Mouse (Mus musculus): Measurements from ENCODE around the gene 4930568D16Rik.

4930568D16Rik gene

DNA sequence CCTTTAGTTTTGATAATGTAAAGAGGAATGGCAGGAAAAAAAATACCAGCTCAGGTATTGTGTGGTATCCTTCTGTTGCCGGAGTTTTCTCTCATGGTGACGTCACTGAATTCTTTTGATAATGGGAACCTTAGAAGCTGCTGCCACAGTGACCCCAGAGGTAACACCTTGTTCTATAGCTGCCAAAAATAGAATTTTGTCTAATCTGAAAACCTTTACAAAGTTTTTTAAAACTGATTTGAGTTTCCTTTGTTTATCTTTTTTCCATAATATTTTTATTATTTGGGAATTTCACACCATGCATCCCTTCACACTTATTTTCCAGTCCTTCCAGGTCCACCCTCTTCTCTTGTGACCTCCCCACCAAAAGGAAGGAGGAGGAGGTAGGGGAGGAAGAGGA, at the start of gene 4930568D16Rik:
TSS of gene 4930568D16Rik (minus strand) at position 101 of the 400 bp plus-strand sequence.
- no peak for DNase-seq (ENCODE audit: low spot score)

DNA sequence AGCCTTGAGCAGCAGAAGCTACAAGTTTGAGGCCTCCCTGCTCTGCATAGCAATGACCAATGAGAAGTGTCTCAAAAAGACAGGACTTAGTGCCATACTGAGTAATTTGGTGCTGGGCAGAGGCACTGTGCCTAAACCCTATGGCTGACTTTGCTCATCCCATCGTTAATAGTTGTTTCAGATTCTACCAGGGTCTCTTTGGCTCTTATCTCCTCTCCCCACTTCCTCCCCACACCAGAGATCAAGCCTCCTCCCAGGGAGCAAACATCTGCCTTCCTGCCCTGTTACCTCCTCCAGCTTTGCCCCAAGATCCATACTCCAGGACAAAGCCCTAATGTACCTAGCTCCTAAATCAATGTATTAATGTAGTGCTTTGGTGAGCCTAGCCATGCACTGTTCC, 49.7 kb upstream of the 4930568D16Rik start:
- no peak for DNase-seq (ENCODE audit: low spot score)

DNA sequence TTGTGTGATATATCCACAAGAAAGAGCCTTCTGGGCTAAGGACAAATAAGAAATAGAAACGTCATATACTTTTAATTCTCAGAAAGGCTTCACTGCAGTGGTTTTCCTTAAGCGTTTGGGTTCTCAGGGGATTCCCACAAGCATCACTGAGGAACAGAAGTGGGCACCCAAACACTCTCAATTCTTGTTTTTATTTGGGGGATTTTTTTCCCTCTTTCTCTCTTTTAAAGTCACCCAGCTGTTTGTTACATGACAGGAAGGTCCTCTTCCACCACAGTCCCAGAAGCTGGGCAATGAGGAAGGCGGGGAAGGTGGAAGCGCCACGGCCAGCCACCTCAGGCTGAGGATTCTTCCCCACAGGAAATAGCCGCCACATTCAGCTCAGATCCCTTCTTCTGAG, 48.9 kb upstream of the 4930568D16Rik start:
- DNase-seq (ENCODE audit: low spot score), result no peak

DNA sequence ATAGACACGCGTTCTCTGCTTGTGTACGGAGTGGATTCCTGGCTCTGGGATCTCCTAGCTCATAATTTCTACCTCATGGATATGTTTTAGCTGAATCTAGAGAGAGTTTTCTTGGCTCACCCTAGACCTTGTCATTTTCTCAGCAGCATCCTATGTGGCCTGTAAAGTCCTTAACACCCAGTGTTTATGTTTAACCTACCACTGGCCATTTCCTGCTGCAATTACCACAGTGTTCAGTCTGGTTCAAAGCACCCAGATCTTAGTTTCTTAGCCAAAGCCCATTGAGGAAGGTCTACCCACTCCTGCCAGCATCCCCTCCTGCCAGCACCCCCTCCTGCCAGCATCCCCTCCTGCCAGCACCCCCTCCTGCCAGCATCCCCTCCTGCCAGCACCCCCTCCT, 45.3 kb upstream of the 4930568D16Rik start:
- no peak for DNase-seq (ENCODE audit: low spot score)

DNA sequence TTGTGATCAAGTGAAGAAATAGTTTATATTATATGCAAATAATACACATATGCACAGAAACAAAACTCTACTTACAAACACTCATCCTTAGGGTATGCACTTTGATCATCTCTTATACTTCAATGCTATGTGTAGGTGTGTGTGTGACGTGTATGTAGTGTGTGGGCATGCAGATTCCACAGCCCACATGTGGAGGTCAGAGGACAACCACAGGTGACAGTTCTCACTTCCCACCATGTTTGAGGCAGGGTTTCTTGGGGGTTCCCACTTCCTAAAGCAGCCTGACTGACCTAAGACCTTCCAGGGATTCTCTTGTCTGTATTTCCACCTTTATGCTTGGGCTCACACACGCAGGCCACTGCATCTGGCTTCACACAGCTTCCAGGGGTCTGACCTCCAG, 44.7 kb upstream of the 4930568D16Rik start:
- no peak for DNase-seq (ENCODE audit: low spot score)

DNA sequence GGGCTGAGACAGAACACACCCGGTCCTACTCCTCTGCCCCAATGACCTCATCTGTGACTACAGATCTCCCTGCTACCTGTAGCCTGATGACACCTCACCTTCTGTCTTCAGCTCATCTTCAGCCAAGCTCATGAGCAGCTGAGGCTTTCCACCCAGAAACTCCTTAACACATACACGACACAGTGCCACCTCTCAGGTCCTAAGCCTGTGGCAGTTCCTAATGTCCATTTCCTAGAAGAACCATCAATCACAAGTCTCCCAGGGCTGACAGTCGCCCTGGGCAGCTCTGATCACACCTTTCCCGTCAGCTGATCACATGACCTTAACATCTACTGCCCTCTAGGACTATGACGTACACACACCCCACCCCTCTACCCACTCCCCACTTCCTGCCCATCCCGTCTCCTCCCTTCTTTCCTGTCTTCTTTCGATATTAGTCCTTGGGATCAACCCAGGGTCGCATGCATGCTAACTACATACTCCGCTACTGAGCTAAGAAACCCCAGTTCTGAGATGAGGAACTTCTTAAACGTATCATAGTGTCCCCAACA, 44.2 kb upstream of the 4930568D16Rik start:
- DNase-seq (ENCODE audit: low spot score), result no peak

DNA sequence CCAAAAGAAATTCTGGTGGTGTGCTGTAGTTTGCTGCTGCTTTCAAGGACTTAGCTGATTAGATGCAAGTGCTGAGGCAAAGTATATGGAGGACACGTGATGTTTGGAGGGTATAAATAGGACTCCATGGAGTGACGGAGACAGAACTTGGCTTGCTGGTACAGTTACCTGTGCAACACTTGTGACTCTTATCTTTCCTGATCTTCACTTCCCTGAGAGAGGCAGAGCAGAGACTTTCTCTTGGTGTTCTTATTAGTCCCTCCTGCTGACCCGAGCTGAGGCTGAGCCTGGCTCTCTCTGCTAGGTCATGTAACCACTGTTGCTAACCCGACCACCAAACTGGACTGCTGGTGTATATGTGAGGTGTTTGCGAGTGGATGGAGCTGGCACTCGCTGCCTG, 41.9 kb upstream of the 4930568D16Rik start:
- no peak for DNase-seq (ENCODE audit: low spot score)

DNA sequence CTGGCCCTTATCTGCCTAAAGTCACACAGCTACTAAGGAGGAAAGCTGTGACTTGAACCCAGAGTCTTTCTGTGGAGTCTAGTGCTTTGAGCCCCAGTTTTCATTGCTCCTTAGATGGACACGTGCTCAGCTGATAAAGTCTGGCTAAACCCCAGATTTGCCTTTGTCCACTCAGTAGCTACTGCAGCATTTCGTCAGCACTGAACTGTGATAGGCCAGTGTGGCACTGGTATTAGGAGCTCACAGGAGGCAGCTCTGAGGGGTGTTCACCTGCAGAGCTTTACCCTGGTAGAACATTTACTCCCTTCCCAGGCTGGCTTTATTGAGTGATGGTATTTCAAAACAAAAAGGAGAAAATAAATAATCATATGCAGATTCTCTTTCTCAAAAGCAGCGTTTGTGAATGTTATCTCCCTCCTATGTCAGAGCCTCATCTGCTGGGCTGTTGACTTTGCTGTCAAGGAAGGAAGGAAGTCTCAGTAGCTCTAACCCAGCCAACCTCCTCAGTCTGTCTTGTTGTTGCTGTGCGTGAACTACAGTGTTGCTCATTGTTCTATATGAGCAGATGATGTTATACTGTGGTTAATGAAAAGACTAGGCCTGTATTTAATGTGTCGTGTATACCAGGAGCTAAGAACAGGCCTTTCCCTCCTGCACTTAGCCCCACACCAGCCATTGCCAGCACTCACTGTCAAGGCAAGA, 41.0 kb upstream of the 4930568D16Rik start:
- DNase-seq (ENCODE audit: low spot score), result no peak

DNA sequence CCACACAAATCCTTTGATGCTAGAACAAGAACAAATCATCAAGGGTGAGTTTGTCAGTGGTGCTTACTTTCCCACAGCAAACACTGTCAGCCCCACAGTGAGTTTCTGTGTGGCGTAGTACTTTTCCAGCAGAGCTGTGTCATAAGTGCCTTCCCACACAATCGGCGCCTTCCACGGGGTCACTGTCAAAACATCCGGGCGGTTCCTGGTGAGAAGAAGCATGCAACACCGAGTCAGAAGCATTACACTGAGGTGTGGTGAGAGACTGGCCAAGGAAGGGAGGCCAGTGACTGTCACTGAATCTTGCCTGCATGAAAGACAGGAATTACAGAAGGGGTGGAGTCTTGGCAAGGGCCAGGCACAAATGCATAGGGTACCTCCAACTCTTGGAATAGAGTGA, 40.3 kb upstream of the 4930568D16Rik start:
- no peak for DNase-seq (ENCODE audit: low spot score)

DNA sequence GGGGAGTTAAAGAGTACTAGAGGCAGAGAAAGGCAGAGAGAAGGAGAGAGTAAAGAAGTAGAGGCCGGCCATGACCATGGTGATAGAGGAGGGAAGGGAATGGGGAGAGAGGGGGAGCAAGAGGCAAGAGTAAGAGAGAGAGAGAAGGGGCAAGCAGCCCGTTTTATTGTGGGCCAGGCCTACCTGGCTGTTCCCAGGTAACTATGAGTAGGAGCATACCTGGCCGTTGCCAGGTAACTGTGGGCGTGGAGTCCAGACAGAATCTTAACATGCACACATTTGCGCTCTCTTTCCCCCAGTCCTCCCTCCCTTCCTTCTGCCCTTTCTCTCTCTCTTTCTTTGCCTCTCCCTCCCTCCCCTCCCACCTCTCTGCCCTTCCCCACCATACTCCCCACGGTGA, 39.7 kb upstream of the 4930568D16Rik start:
- no peak for DNase-seq (ENCODE audit: low spot score)

DNA sequence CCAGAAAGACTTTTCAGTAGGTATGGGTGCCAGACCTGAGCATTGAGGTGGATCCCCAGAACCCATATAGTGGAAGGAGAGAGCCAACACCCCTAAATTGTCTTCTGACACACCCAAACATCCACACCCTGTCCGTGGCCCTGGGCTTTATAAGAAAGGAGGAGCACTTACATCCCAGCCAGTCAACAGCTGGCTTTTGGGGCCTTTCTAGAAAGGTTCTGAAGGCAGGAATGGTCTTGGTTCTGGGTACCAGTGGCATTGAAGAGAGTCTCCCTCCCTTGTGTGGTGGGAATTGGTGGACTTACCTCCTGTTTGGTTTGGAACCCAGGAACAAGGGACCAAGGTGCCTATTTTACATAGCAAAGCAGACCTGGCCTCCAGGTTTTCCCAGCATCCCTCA, 39.1 kb upstream of the 4930568D16Rik start:
- DNase-seq (ENCODE audit: low spot score), result no peak

DNA sequence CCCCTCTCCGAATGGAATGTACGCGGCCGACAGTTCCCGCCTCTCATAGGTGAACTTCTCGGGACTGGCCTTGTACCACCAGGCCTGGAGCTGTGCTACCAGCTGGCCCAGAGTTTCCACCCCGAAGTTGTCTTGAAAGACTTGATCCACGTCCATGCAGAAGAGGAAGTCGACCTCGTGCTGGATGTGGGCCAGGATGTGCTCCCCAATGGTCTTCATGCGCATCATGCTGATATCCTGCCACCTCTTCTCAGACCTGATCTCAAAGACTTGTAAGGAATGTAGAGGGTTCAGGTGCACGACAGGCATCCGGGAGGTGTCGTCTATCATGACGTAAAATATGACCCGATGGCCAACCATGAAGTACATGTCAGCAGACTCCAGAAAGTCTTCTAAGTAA, 34.9 kb upstream of the 4930568D16Rik start:
- no peak for DNase-seq (ENCODE audit: low spot score)

DNA sequence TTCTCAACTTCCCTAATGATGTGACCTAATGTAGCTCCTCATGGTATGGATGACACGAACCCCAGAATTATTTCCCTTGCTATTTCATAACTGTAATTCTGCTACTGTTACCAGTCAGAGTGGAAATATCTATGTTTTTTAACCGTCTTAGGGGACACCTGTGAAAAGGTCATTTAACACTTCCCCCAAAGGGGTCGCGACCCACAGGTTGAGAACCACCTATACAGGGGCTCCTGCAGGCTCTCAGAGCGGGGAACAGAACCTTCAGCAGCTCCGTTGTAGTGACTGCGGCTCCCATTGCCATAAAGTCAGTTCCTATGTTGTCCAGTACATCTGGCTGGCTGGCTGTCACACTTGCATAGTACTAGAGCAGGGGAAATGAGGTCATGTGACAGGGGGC, 33.2 kb upstream of the 4930568D16Rik start:
- DNase-seq (ENCODE audit: low spot score), result no peak

DNA sequence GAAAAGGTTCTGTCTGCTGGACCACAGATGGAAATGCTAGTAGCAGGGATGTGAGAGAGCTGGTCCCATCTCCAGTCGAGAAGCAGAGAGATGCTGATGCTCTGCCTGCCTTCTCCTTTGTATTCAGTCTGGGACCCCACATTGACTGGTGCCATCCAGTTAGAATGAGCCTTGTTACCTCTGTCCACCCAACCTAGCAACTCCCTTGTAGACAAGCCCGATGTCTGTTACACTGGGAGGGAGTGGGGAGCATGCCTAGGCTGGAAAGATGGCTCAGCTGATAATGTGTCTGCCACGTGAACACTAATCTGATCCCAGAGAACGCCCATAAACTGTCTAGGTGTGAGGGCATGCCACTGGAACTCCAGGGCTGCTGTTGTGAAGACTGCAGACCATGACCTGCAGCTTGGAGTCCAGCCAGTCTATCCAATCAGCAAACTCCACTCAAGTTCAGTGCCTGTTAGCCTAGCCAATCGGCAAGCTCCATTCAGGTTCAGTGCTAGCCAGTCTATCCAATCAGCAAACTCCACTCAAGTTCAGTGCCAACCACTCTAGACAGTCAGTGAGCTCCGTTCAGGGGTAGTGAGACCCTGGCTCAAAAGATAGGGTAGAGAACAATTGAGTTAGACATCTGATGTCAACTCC, 30.8 kb upstream of the 4930568D16Rik start:
- no peak for DNase-seq (ENCODE audit: low spot score)

DNA sequence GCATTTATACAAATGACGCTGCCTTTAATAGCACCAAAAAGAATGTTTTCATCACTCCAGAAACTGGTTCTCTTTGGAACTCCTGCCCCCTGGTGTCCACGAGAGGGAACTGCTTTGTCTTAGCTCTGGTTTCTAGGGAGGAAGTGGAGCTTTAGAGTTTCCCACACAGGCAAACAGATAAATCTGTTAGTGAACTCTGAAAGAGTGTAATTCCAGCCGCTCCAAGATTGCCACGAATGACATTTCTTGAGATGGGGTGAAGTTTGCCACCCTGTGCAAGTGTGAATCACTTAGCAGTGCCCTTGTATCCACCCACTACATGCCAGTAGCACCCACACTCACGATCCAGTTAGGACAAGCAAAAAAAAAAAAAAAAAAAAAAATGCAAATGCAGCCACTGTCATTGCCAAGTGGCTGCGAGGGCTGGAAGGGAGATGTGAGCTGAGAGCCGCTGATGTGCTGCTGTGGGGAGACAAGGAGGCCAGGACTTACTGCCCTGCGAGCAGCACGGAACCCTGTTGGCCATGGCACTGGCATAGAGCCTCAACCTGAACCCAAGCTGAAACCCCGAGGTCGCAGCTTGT, 30.2 kb upstream of the 4930568D16Rik start:
- peak; percentile 54 for DNase-seq (ENCODE audit: low spot score)

DNA sequence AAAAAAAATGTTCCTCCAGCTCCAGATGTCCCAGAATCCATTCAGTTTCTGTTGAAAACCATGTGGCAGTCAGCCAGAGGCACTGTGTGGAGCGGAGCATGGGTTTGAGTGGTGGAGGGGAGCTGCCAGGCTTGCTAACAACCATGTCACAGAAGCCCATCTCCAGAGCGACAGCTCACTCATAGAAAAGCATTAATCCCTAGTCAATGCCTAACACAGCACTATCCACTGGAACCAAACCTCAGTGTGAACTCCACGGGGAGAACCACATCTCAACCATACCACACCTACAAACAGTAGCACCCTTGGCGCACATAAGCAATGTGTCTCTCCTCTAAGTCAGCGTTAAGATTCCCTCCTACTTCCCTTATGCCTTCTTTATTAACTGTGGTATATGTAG, 29.6 kb upstream of the 4930568D16Rik start, which contains the start of gene 4930402F06Rik:
TSS of gene 4930402F06Rik (minus strand) at position 80 of the 400 bp plus-strand sequence.
- no peak for DNase-seq (ENCODE audit: low spot score)

DNA sequence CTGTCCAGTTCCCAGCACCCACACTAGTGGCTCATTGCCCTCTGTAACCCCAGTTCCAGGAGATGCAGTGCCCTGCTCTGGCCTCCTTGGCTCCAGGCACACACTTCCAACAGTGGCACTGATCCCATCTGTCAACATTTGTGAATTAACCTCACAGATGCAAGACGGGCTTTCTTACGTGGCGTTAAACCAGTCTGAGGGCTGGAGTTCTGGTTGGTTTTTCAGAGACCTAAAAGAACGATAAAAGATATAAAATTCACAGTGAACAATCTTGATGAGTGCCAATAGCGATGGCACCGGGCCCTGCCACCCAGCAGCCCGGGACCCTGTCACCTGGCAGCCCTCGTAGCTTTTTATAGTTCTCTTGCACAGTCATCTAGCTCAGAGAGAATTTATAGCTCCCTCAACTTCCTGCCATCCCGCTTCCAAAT, 17.9 kb upstream of the 4930568D16Rik start:
- no peak for DNase-seq (ENCODE audit: low spot score)

DNA sequence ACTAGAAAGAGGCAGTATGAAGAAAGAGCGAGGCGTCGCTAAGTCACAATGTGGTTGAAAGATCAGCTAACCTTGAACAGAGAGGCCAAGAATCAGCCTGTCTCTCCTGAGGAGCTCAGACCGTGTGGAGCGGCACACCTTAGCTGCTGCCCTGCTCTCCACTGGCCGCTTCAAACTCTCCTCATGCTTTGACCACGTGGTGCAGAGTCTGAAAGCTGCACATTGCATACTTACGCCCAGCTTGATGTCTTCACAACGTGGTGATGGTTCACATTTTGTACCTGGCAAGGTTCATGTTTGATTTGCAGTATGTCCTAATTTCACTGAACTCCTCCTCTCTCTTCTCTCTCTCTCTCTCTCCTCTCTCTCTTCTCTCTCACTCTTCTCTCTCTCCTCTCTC, 11.8 kb upstream of the 4930568D16Rik start:
- no peak for DNase-seq (ENCODE audit: low spot score)

DNA sequence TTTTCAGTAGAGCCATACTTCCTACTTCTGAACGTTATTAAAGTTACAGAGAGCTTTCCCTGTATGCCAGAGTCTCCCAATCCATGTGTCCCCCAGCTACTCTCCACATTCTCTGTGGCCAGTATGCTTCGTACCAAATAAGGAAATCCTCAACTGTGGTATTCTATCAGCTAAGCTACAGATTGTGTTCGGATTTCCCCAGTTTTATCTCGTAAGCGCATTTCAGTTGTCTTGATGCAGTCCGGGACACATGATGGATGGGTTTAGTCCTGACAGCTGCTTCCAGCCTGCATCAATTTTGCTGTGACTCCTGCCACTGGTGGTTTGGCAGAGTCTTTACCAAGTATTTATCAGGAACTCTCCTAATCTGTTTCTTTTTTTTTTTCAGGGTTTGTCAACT, 10.1 kb upstream of the 4930568D16Rik start:
- no peak for DNase-seq (ENCODE audit: low spot score)

DNA sequence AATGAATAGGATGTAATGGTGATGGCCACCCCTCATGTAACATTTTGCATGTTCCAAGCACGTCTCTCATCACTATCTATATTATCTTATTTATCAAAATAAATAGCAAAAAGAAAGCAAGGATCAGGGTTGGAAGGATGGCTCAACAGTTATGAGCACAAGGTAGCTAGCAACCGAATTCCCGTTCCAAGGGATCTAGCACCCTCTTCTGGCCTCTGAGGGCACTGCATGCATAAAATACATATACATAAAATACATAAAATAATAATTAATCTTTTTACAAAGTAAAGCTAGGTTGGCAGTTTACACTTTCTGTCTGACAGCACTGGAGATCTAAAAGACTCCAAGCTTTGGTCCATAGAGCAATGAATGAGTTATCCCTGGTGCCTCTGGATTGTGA, 5.5 kb upstream of the 4930568D16Rik start:
- DNase-seq (ENCODE audit: low spot score), result no peak

DNA sequence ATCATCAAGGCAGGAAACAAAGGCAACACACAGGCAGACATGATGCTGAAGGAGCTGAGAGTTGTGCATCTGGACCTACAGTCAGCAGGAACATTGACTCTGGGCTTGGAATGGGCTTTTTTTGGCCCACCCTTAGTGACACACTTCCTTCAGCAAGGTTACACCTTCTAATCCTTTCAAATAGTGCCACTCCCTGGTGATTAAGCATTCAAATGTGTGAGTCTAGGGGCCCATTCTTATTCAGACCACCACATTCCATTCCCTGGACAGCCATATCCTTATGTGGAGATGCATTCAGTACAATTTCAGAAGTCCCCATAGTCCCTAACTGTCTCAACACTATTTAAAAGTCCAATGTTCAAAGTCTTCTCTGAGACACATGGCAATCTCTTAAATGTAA, 3.2 kb upstream of the 4930568D16Rik start:
- DNase-seq (ENCODE audit: low spot score), result no peak

DNA sequence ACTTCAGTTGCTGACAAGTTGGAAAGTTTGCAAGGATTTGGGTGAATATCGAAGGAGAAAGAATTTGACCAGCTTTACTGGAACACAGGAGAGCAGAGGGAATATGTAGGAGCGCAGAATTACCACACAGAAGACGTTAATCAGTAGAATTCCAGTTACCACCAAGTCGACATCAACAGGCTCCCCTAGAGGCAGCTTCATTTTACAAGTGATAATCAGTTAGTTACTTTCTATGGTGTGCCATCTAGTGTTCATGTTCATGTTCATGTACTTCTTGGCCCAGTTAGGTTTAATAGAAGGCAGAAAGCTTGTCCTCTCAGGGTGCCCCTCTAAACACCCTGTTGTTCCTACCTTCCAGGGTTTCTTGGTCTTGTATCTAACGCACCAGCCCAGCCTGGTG, 18.3 kb downstream of the 4930568D16Rik start:
- DNase-seq (ENCODE audit: low spot score), result no peak

DNA sequence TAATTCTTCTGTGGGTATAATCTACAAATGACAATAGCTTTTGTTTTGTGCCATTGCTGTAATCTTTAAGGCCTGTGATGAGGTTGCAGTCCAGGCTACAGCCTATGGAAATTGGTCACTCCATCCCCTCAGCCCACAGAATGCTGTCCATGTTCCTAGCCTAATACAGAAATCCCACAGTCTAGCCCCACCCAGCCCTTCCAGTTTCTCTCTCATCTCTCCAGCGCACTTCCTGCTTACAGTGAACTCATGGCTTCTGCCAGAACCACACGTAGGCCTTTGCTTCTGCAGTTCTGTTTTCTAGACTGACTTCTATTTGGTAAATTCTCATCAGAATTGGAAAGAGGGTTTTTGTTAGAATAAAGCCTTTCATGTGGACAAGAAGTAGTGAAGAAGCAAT, 21.5 kb downstream of the 4930568D16Rik start:
- DNase-seq (ENCODE audit: low spot score), result no peak
